Mouse (Mus musculus) adrenal gland, adult 2 months (tissue): Measurements from ENCODE around the gene Celf5. TPM values are rescaled to one million over a fixed set of nuclear protein-coding genes. Genes with fewer than 3 reads are reported as not detected.

Experiments used
- DNase-seq: peaks from one replicate; pipeline ENCODE4 v3.0.0; 2021
- polyA plus RNA-seq: library from polyadenylated mRNA; depleted of rRNA; stranded (reverse); fragments of >200 nt; gene quantifications from 2 replicates; pipeline ENCODE4 v1.2.3, GENCODE M21; 2012
- total RNA-seq, 2 experiments: library from RNA; stranded (reverse); gene quantifications; 2 replicates each; pipeline ENCODE4 v1.2.3; 2021

The Celf5 gene
- total and polyA plus RNA-seq, 3 experiments, result 0.55 to 1.4 (median 0.78) TPM

GRCm38 (mm10) chr10:81472403-81473002 lies 10.0 kb downstream of the Celf5 start:
- DNase-seq, result no peak

DNA sequence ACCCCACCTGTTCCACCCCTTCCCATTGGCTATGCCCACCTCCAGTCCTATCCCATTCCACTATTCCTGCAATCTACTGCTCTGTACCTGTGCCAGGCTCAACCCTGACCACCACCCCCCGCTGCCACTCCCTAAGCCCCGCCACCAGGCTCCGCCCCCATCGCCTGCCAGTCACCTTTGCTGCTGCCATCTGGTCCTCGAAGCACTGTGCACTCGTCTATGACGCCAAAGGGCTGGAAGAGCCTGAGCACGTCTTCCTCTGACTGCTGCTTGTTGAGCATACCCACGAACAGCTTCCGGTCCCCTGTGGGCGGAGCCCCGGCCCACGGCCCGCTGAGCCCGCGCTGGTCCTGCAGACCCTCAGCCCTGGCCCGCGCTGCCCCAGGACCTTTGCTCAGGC lies 12.1 kb downstream of the Celf5 start:
- no peak for DNase-seq

- no peak for DNase-seq
Measured at GRCm38 (mm10) chr10:81469253-81469652, 13.3 kb downstream of the Celf5 start.

DNA sequence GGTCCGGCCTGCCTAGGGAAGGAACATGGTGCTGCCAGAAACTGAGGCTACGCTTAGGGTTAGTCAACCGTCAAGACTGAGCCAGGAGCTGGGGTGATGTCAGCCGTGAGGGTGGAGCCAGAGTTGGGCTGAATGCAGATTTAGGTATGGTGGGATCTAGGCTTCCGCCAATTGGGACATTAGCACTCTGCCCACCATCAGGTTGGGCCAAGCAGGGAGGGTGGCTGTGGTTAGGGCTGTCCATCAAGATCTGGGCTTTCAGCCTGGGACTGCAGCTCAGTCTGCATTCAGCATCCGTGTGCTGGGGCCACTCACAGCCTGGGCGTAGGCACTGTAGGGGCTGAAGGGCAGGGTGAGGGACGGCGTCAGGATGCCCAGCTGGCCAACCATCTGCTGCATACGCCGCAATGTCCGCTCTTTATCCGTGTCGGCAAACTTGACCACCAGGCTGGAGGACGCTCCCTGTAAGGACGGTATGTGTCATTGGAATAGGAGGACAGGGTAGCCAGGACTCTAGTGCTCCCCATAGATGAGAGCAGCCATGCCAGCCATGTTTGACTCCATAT lies 14.8 kb downstream of the Celf5 start:
- no peak for DNase-seq

- no peak for DNase-seq
Measured at GRCm38 (mm10) chr10:81466881-81467280, 15.6 kb downstream of the Celf5 start.

- DNase-seq, result no peak
Measured at GRCm38 (mm10) chr10:81466066-81466465, 16.4 kb downstream of the Celf5 start.

- DNase-seq, result no peak
Measured at GRCm38 (mm10) chr10:81465265-81465645, 17.3 kb downstream of the Celf5 start.

- DNase-seq, result peak; percentile 51
Measured at GRCm38 (mm10) chr10:81464405-81465264, 17.9 kb downstream of the Celf5 start.

- DNase-seq, result no peak
Measured at GRCm38 (mm10) chr10:81463531-81463930, 19.0 kb downstream of the Celf5 start.

- no peak for DNase-seq
Measured at GRCm38 (mm10) chr10:81462917-81463316, 19.6 kb downstream of the Celf5 start.

- no peak for DNase-seq
Measured at GRCm38 (mm10) chr10:81462415-81462804, 20.1 kb downstream of the Celf5 start.

GRCm38 (mm10) chr10:81461673-81462414 lies 20.7 kb downstream of the Celf5 start:
- DNase-seq, result no peak

GRCm38 (mm10) chr10:81460951-81461350 lies 21.6 kb downstream of the Celf5 start:
- no peak for DNase-seq

DNA sequence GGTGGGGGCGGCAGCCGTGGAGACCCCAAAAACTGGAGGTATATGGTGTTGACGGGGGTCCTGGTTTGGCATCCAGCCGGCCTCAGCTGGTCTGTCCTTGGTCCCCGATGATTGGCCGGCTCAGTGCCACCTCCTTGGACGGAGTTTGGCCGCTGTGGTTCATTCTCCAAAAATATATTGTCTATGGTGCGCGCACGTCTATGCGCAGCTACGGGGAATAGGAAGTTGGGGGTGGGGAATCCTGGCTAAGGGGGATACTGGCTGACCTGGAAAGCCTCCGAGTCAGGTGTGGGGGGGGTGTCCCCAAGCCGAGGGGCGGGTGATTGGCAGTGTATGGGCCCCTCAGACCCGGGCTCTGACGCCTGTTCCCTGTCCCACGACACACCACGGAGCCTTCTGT lies 22.0 kb downstream of the Celf5 start:
- no peak for DNase-seq

GRCm38 (mm10) chr10:81459399-81459798 lies 23.1 kb downstream of the Celf5 start:
- no peak for DNase-seq

GRCm38 (mm10) chr10:81458267-81458666 lies 24.2 kb downstream of the Celf5 start:
- DNase-seq, result no peak

DNA sequence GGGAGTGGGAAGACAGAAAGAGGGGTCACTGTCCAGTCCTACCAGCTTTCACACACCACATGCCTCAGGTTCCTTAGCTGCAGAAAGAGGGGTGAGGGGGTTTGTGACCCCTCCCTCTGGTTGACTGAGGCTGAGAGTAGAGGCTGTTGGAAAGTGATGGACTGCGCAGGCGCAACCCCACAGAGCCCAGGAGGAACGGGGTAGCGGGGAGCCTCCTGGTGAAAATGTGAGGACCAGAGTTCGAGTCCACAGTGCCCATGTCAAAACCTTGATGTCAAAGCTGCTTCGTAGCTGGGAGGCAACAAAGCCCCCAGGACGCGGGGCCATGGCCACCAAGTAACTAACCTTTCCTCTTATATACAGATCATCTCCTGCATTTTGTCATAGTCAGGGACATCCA lies 24.9 kb downstream of the Celf5 start:
- no peak for DNase-seq

DNA sequence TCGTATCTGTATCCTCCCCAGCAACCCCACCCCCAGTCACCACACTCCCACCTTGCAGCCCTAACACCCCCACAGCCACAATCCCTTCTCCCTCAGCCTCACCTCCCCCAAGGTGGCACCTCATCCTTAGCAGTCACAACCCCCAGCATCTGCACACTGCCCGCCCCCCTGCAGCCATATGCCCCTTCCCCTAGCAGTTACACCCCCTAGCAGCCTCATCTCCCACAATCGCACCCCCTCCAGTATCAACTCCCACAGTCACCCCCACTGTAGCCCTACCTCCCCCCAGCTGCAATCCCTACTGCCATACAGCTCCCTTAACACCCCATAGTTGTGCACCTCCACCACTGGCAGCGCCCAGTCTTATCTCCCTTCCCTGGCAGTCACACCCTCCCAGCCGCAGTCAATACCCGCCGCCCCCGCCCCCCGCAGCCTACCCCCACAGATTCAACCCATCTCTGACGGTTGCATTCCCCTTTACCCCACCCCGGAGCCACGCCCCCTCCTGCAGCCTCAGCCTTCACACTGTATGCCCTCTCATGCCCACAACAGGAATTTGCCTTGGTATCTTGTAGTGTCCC lies 25.4 kb downstream of the Celf5 start:
- DNase-seq, result no peak

GRCm38 (mm10) chr10:81455181-81455895 lies 27.2 kb downstream of the Celf5 start, which contains the start of gene Nfic:
Nfic (minus strand) TSS chr10:81455635.
- no peak for DNase-seq

GRCm38 (mm10) chr10:81454106-81454505 lies 28.4 kb downstream of the Celf5 start:
- DNase-seq, result no peak

- peak; percentile 44 for DNase-seq
Measured at GRCm38 (mm10) chr10:81452947-81453288, 29.6 kb downstream of the Celf5 start.
